Mouse (Mus musculus) kidney, adult 18-20 months (tissue): ENCODE results near the gene Osbp2.
A peak's percentile ranks its signal among the peaks of the same experiment; 100 is the strongest.

Source experiments
- DNase-seq: peaks from one replicate; pipeline ENCODE4 v3.0.0; 2021

Gene Osbp2

GRCm38 (mm10) chr11:3860361-3860760, 3.3 kb downstream of the Osbp2 start:
- no peak for DNase-seq

GRCm38 (mm10) chr11:3859778-3860177, 3.9 kb downstream of the Osbp2 start:
- no peak for DNase-seq

GRCm38 (mm10) chr11:3857902-3858301, 5.8 kb downstream of the Osbp2 start:
- no peak for DNase-seq

GRCm38 (mm10) chr11:3855846-3856245, 7.9 kb downstream of the Osbp2 start:
- DNase-seq, result no peak

GRCm38 (mm10) chr11:3854156-3854555, 9.5 kb downstream of the Osbp2 start:
- DNase-seq, result no peak

GRCm38 (mm10) chr11:3853481-3854034, 10.1 kb downstream of the Osbp2 start:
- DNase-seq, result no peak

- DNase-seq, result no peak
Observed at GRCm38 (mm10) chr11:3853031-3853430, 10.7 kb downstream of the Osbp2 start.

GRCm38 (mm10) chr11:3851872-3852271, 11.8 kb downstream of the Osbp2 start:
- no peak for DNase-seq

- no peak for DNase-seq
Observed at GRCm38 (mm10) chr11:3850746-3851277, 12.9 kb downstream of the Osbp2 start.

GRCm38 (mm10) chr11:3850315-3850614, 13.4 kb downstream of the Osbp2 start:
- DNase-seq, result no peak

GRCm38 (mm10) chr11:3849469-3850314, 14.0 kb downstream of the Osbp2 start:
- no peak for DNase-seq

GRCm38 (mm10) chr11:3846351-3846750, 17.4 kb downstream of the Osbp2 start:
- DNase-seq, result no peak

- no peak for DNase-seq
Observed at GRCm38 (mm10) chr11:3843943-3844734, 19.6 kb downstream of the Osbp2 start.

GRCm38 (mm10) chr11:3835271-3835670, 28.4 kb downstream of the Osbp2 start:
- no peak for DNase-seq

GRCm38 (mm10) chr11:3834421-3835098, 29.1 kb downstream of the Osbp2 start:
- DNase-seq, result peak; percentile 50

GRCm38 (mm10) chr11:3833544-3834420, 29.9 kb downstream of the Osbp2 start:
- no peak for DNase-seq

- peak; percentile 58 for DNase-seq
Observed at GRCm38 (mm10) chr11:3832193-3832901, 31.4 kb downstream of the Osbp2 start.

GRCm38 (mm10) chr11:3829736-3830135, 34.0 kb downstream of the Osbp2 start:
- DNase-seq, result no peak

GRCm38 (mm10) chr11:3824138-3824537, 39.6 kb downstream of the Osbp2 start:
- no peak for DNase-seq

- DNase-seq, result no peak
Observed at GRCm38 (mm10) chr11:3823378-3823777, 40.3 kb downstream of the Osbp2 start.
